Mouse (Mus musculus) MEL (cell line): ENCODE measurements around the gene Tmem143. TPM values are rescaled to one million over a fixed set of nuclear protein-coding genes. Genes with fewer than 3 reads are reported as not detected.
A peak's percentile ranks its signal among the peaks of the same experiment; 100 is the strongest.

Experiments used
- DNase-seq: peaks from one replicate; pipeline ENCODE4 v3.0.0; 2011; ENCODE audit warnings: low read depth, low spot score
- H3K27ac ChIP-seq: 2 replicates; pipeline ENCODE4 v1.5.1; 2012; ENCODE audit warnings: low read depth, mild to moderate bottlenecking, control low read depth, low read length, moderate library complexity; ENCODE audit not compliant: control insufficient read depth
- H3K27me3 ChIP-seq, 2 experiments: fragments of 150-350 bp in 1 of 2; sonication (generic) in 1 of 2; 2 replicates each; pipeline ENCODE4 v1.6.1; 2012; ENCODE audit warnings: low read length in 2 of 2, mild to moderate bottlenecking in 2 of 2, improper control_type of control experiment in 1 of 2, moderate library complexity in 1 of 2; ENCODE audit not compliant: insufficient read depth in 2 of 2, control insufficient read depth in 1 of 2
- H3K36me3 ChIP-seq, 2 experiments: 2 replicates each; pipeline ENCODE4 v1.6.1; 2012 to 2014; ENCODE audit warnings: low read length in 2 of 2, improper control_type of control experiment in 1 of 2, inconsistent platforms in 1 of 2, mild to moderate bottlenecking in 1 of 2; ENCODE audit not compliant: insufficient read depth in 2 of 2, control insufficient read depth in 1 of 2
- H3K4me1 ChIP-seq, 2 experiments: fragments of 150-350 bp in 1 of 2; sonication (generic) in 1 of 2; 2 replicates each; pipeline ENCODE4 v1.6.1; 2012; ENCODE audit warnings: low read length in 2 of 2, improper control_type of control experiment in 1 of 2, mild to moderate bottlenecking in 1 of 2; ENCODE audit not compliant: insufficient read depth in 2 of 2, control insufficient read depth in 1 of 2
- H3K4me3 ChIP-seq, 2 experiments: fragments of 150-350 bp in 1 of 2; sonication (generic) in 1 of 2; 2 replicates each; pipeline ENCODE4 v1.5.1; 2012; ENCODE audit warnings: low read depth in 2 of 2, low read length in 2 of 2, mild to moderate bottlenecking in 2 of 2, moderate library complexity in 2 of 2, control low read depth in 1 of 2, improper control_type of control experiment in 1 of 2; ENCODE audit not compliant: control insufficient read depth in 1 of 2, insufficient read depth in 1 of 2
- H3K79me2 ChIP-seq: 2 replicates; pipeline ENCODE4 v1.6.1; 2012; ENCODE audit warnings: mild to moderate bottlenecking, low read length, moderate library complexity; ENCODE audit not compliant: control insufficient read depth, poor library complexity, insufficient read depth
- H3K9ac ChIP-seq: 2 replicates; pipeline ENCODE4 v1.6.1; 2012; ENCODE audit warnings: low read depth, mild to moderate bottlenecking, control low read depth, low read length, moderate library complexity; ENCODE audit not compliant: control insufficient read depth, poor library complexity, severe bottlenecking
- H3K9me3 ChIP-seq: fragments of 150-350 bp; sonication (generic); replicated peaks from 2 replicates; pipeline ENCODE4 v1.6.1; 2012; ENCODE audit warnings: mild to moderate bottlenecking, low read length, improper control_type of control experiment, moderate library complexity; ENCODE audit not compliant: insufficient read depth
- BHLHE40 ChIP-seq: IDR thresholded peaks from 2 replicates; pipeline ENCODE4 v1.6.1; 2012; ENCODE audit warnings: low read depth, mild to moderate bottlenecking, inconsistent platforms, low read length, improper control_type of control experiment, borderline replicate concordance
- CHD1 ChIP-seq: IDR thresholded peaks from 2 replicates; pipeline ENCODE4 v1.6.1; 2012; ENCODE audit warnings: low read depth, mild to moderate bottlenecking, inconsistent platforms, low read length, improper control_type of control experiment
- CHD2 ChIP-seq: IDR thresholded peaks from 2 replicates; pipeline ENCODE4 v1.6.1; 2011; ENCODE audit warnings: low read length, improper control_type of control experiment
- CTCF ChIP-seq, 3 experiments: IDR thresholded peaks in 2 of 3; conservative IDR thresholded peaks in 1 of 3; 2 replicates each; pipeline ENCODE4 v1.5.1; 2011 to 2012; ENCODE audit warnings: low read length in 3 of 3, low read depth in 2 of 3, mild to moderate bottlenecking in 2 of 3, improper control_type of control experiment in 1 of 3, inconsistent platforms in 1 of 3, mixed read lengths in 1 of 3, moderate library complexity in 1 of 3; ENCODE audit not compliant: control insufficient read depth in 1 of 3, insufficient read depth in 1 of 3, poor library complexity in 1 of 3, severe bottlenecking in 1 of 3
- E2F4 ChIP-seq: IDR thresholded peaks from 2 replicates; pipeline ENCODE4 v1.6.1; 2011; ENCODE audit warnings: low read depth, low read length, improper control_type of control experiment, borderline replicate concordance
- ELF1 ChIP-seq: IDR thresholded peaks from 2 replicates; pipeline ENCODE4 v1.6.1; 2014; ENCODE audit warnings: low read depth, mild to moderate bottlenecking, inconsistent platforms, low read length, improper control_type of control experiment, moderate library complexity
- ETS1 ChIP-seq: IDR thresholded peaks from 2 replicates; pipeline ENCODE4 v1.6.1; 2012; ENCODE audit warnings: low read depth, mild to moderate bottlenecking, inconsistent platforms, low read length, improper control_type of control experiment, moderate library complexity
- GABPA ChIP-seq: IDR thresholded peaks from 2 replicates; pipeline ENCODE4 v1.6.1; 2012; ENCODE audit warnings: low read depth, mild to moderate bottlenecking, inconsistent platforms, low read length, improper control_type of control experiment, moderate library complexity
- GATA1 ChIP-seq: IDR thresholded peaks from 2 replicates; pipeline ENCODE4 v1.6.1; 2011; ENCODE audit warnings: low read depth, low read length, improper control_type of control experiment
- HCFC1 ChIP-seq: IDR thresholded peaks from 2 replicates; pipeline ENCODE4 v1.6.1; 2012; ENCODE audit warnings: low read depth, mild to moderate bottlenecking, inconsistent platforms, low read length, improper control_type of control experiment, moderate library complexity
- JUND ChIP-seq: IDR thresholded peaks from 2 replicates; pipeline ENCODE4 v1.6.1; 2011; ENCODE audit warnings: low read depth, mild to moderate bottlenecking, improper control_type of control experiment, low read length
- KAT2A ChIP-seq: conservative IDR thresholded peaks from 2 replicates; pipeline ENCODE4 v1.6.1; 2012; ENCODE audit warnings: low read depth, low read length, improper control_type of control experiment, inconsistent platforms
- MAFK ChIP-seq: IDR thresholded peaks from 2 replicates; pipeline ENCODE4 v1.6.1; 2011; ENCODE audit warnings: low read depth, mild to moderate bottlenecking, low read length, improper control_type of control experiment, borderline replicate concordance
- MAX ChIP-seq: IDR thresholded peaks from 2 replicates; pipeline ENCODE4 v1.6.1; 2011; ENCODE audit warnings: low read length, improper control_type of control experiment
- MAZ ChIP-seq: IDR thresholded peaks from 2 replicates; pipeline ENCODE4 v1.6.1; 2012; ENCODE audit warnings: low read depth, mild to moderate bottlenecking, inconsistent platforms, low read length, improper control_type of control experiment
- MXI1 ChIP-seq: IDR thresholded peaks from 2 replicates; pipeline ENCODE4 v1.6.1; 2011; ENCODE audit warnings: mild to moderate bottlenecking, low read depth, low read length, improper control_type of control experiment
- MYB ChIP-seq: IDR thresholded peaks from 2 replicates; pipeline ENCODE4 v1.6.1; 2011; ENCODE audit warnings: mild to moderate bottlenecking, low read depth, low read length, improper control_type of control experiment
- MYC ChIP-seq: IDR thresholded peaks from 2 replicates; pipeline ENCODE4 v1.6.1; 2011; ENCODE audit warnings: low read depth, mild to moderate bottlenecking, low read length, improper control_type of control experiment, moderate library complexity
- NELFE ChIP-seq: IDR thresholded peaks from 2 replicates; pipeline ENCODE4 v1.6.1; 2011; ENCODE audit warnings: low read depth, low read length, improper control_type of control experiment
- NRF1 ChIP-seq: IDR thresholded peaks from 2 replicates; pipeline ENCODE4 v1.6.1; 2014; ENCODE audit warnings: low read depth, mild to moderate bottlenecking, inconsistent platforms, low read length, improper control_type of control experiment, moderate library complexity; ENCODE audit not compliant: poor library complexity, insufficient read depth, severe bottlenecking
- POLR2A ChIP-seq, 2 experiments: IDR thresholded peaks; 2 replicates each; pipeline ENCODE4 v1.6.1; 2011 to 2012; ENCODE audit warnings: low read length in 2 of 2, mild to moderate bottlenecking in 2 of 2, control low read depth in 1 of 2, improper control_type of control experiment in 1 of 2, low read depth in 1 of 2, moderate library complexity in 1 of 2; ENCODE audit not compliant: control insufficient read depth in 1 of 2, insufficient read depth in 1 of 2, poor library complexity in 1 of 2
- POLR2AphosphoS2 ChIP-seq: IDR thresholded peaks from 2 replicates; pipeline ENCODE4 v1.6.1; 2011; ENCODE audit warnings: low read length, improper control_type of control experiment
- POLR2AphosphoS5 ChIP-seq: IDR thresholded peaks from 2 replicates; pipeline ENCODE4 v1.6.1; 2012; ENCODE audit warnings: low read depth, borderline replicate concordance, mild to moderate bottlenecking, inconsistent platforms, low read length, moderate library complexity, mixed read lengths
- RAD21 ChIP-seq: IDR thresholded peaks from 2 replicates; pipeline ENCODE4 v1.6.1; 2011; ENCODE audit warnings: mild to moderate bottlenecking, low read depth, low read length, improper control_type of control experiment
- RCOR1 ChIP-seq: IDR thresholded peaks from 2 replicates; pipeline ENCODE4 v1.6.1; 2012; ENCODE audit warnings: low read depth, mild to moderate bottlenecking, inconsistent platforms, low read length, improper control_type of control experiment
- SIN3A ChIP-seq: IDR thresholded peaks from 2 replicates; pipeline ENCODE4 v1.6.1; 2012; ENCODE audit warnings: low read length, improper control_type of control experiment, inconsistent platforms
- SMC3 ChIP-seq: IDR thresholded peaks from 2 replicates; pipeline ENCODE4 v1.6.1; 2011; ENCODE audit warnings: low read depth, low read length, improper control_type of control experiment
- TBP ChIP-seq: IDR thresholded peaks from 2 replicates; pipeline ENCODE4 v1.8.0; 2011; ENCODE audit warnings: low read depth, low read length, improper control_type of control experiment
- TCF12 ChIP-seq: IDR thresholded peaks from 2 replicates; pipeline ENCODE4 v1.6.1; 2014; ENCODE audit warnings: low read depth, mild to moderate bottlenecking, inconsistent platforms, low read length, improper control_type of control experiment, moderate library complexity
- UBTF ChIP-seq: IDR thresholded peaks from 2 replicates; pipeline ENCODE4 v1.6.1; 2012; ENCODE audit warnings: low read depth, mild to moderate bottlenecking, inconsistent platforms, low read length, improper control_type of control experiment, moderate library complexity, borderline replicate concordance; ENCODE audit not compliant: insufficient read depth
- USF1 ChIP-seq: IDR thresholded peaks from 2 replicates; pipeline ENCODE4 v1.6.1; 2014; ENCODE audit warnings: low read depth, mild to moderate bottlenecking, inconsistent platforms, low read length, improper control_type of control experiment, moderate library complexity
- USF2 ChIP-seq, 2 experiments: IDR thresholded peaks; 2 replicates each; pipeline ENCODE4 v1.6.1; 2011 to 2012; ENCODE audit warnings: improper control_type of control experiment in 2 of 2, low read length in 2 of 2, borderline replicate concordance in 1 of 2, inconsistent platforms in 1 of 2, low read depth in 1 of 2, mild to moderate bottlenecking in 1 of 2; ENCODE audit not compliant: insufficient read depth in 1 of 2
- ZC3H11A ChIP-seq: IDR thresholded peaks from 2 replicates; pipeline ENCODE4 v1.6.1; 2012; ENCODE audit warnings: low read depth, mild to moderate bottlenecking, inconsistent platforms, low read length, improper control_type of control experiment
- ZKSCAN1 ChIP-seq: IDR thresholded peaks from 2 replicates; pipeline ENCODE4 v1.6.1; 2012; ENCODE audit warnings: low read depth, mild to moderate bottlenecking, inconsistent platforms, low read length, improper control_type of control experiment, moderate library complexity
- ZMIZ1 ChIP-seq: IDR thresholded peaks from 2 replicates; pipeline ENCODE4 v1.6.1; 2012; ENCODE audit warnings: low read depth, mild to moderate bottlenecking, inconsistent platforms, low read length, improper control_type of control experiment, moderate library complexity
- ZNF384 ChIP-seq: IDR thresholded peaks from 2 replicates; pipeline ENCODE4 v1.6.1; 2012; ENCODE audit warnings: low read depth, mild to moderate bottlenecking, inconsistent platforms, low read length, improper control_type of control experiment
- polyA plus RNA-seq, 2 experiments: library from polyadenylated mRNA; stranded (reverse) in 1 of 2; unstranded in 1 of 2; fragments of >175 nt in 1 of 2; fragments of >200 nt in 1 of 2; gene quantifications; 2 replicates each; pipeline versions ENCODE4 v1.2.1 to v1.2.4; 2012; ENCODE audit warnings: low replicate concordance in 2 of 2, low read depth in 1 of 2; ENCODE audit not compliant: insufficient read length in 2 of 2, insufficient read depth in 1 of 2, missing spikeins in 1 of 2
- total RNA-seq: library from RNA; depleted of rRNA; stranded (reverse); fragments of 300-350 nt; gene quantifications from 2 replicates; pipeline ENCODE4 v1.2.3, GENCODE M21; 2012; rRNA removed

Gene Tmem143
- total RNA-seq (10.1 and 10.7 TPM in 2 replicates), polyA plus RNA-seq (10 to 100 TPM in 1 of 2 experiments, not detected in 1; 20.1 TPM)

GRCm38 (mm10) chr7:45896517-45897257, at the start of gene Tmem143, which contains the start of gene Syngr4:
TSS of gene Tmem143 (plus strand) at chr7:45896941.
TSS of gene Syngr4 (minus strand) at chr7:45896714.
- Histone ChIP-seq H3K9me3 (no peaks in the 10 kb centered on the region), H3K9ac (peak within 1 kb of the TSS; percentile 92)
- TF ChIP-seq CHD1 (no peak), POLR2AphosphoS5 (peak; percentile 44; the same call in 1 of the 2 replicates), ZMIZ1 (peak; percentile 94), CHD2 (no peak), MXI1 (no peak), HCFC1 (peak; percentile 84), MAZ (peak; percentile 64; the same call in 1 of the 2 replicates), GATA1 (peak; percentile 87), CTCF (IDR thresholded peaks at IDR 0.05 in 2 of 3, conservative IDR thresholded peaks at IDR 0.05 in 1 of 3; ENCODE audit: control insufficient read depth in 1 of 3, insufficient read depth in 1 of 3, low read depth in 2 of 3, low read length in 3 of 3, poor library complexity in 1 of 3, severe bottlenecking in 1 of 3) (no peak), MAFK (no peak), ZC3H11A (no peak), GABPA (no peak), RAD21 (no peak), RCOR1 (no peak), POLR2AphosphoS2 (peak; percentile 91), POLR2A (IDR thresholded peaks at IDR 0.05; ENCODE audit: control insufficient read depth in 1 of 2, insufficient read depth in 1 of 2, low read depth in 1 of 2, low read length in 2 of 2, poor library complexity in 1 of 2) (peak; percentile 68 to 89), ZKSCAN1 (no peak; the same call in 1 of the 2 replicates), E2F4 (peak; percentile 91), USF2 (IDR thresholded peaks at IDR 0.05; ENCODE audit: borderline replicate concordance in 1 of 2, insufficient read depth in 1 of 2, low read depth in 1 of 2, low read length in 2 of 2) (no peak), BHLHE40 (no peak), ZNF384 (peak; percentile 99), NELFE (peak; percentile 71), JUND (no peak), TCF12 (peak; percentile 26), ETS1 (peak; percentile 6; the same call in 1 of the 2 replicates), KAT2A (peak; percentile 26), SIN3A (no peak; the same call in 1 of the 2 replicates), NRF1 (peak; percentile 82), MYC (no peak; the same call in 1 of the 2 replicates), SMC3 (no peak), USF1 (no peak; the same call in 1 of the 2 replicates), MAX (peak; percentile 93), TBP (peak; percentile 71), ELF1 (peak; percentile 46), MYB (no peak), UBTF (no peak)

More at GRCm38 (mm10) chr7:45896517-45897257, at the start of gene Tmem143, which contains the start of gene Syngr4:
- H3K4me1 ChIP-seq: peaks cover 0 to 10% of the 10 kb centered on the region in 2 experiments; a peak in 2 of 4 replicates
- no peaks in the 10 kb centered on the region for H3K27me3 ChIP-seq
- DNase-seq: peak; percentile 99
- peak within 1 kb of the TSS; percentile 63 to 80 for H3K4me3 ChIP-seq
- peaks cover 5% of the 10 kb centered on the region; the same call in 1 of the 2 replicates for H3K79me2 ChIP-seq
- H3K36me3 ChIP-seq: peaks cover 0 to 3% of the 10 kb centered on the region in 2 experiments; a peak in 1 of 4 replicates
- H3K27ac ChIP-seq: peak within 1 kb of the TSS; percentile 90
